Mouse (Mus musculus): ENCODE measurements around the gene Os9.

GRCm38 (mm10) chr10:127092742-127093141, 28.2 kb downstream of the Os9 start:
- TF ChIP-seq CTCF (IDR thresholded peaks at IDR 0.05) (no peak), EP300 (IDR thresholded peaks at IDR 0.05; ENCODE audit: insufficient read depth, low read depth, low read length) (no peak), POLR2A (IDR thresholded peaks at IDR 0.05; ENCODE audit: insufficient read depth, low read depth, low read length) (no peak)
